Comparison of ENCODE assay signal across 11 mouse cellular contexts in genomic region chr2:22670415-22670814, GRCm38 (mm10). TPM values are rescaled to one million over a fixed set of nuclear protein-coding genes. Genes with fewer than 3 reads are reported as not detected.
DNase-seq lines count a peak whose midpoint lies in the region; ATAC-seq lines count a peak whose summit lies in the region.
"Had no signal": no experiment of that assay in that cellular context is flagged by ENCODE, and none has a peak within 500 bp of the region (broad histone marks: within the 10 kb centered on the region; RNA-seq: fewer than 3 reads in every experiment).

No protein-coding gene starts in this region.

- H3K36me3 ChIP-seq in hindbrain, embryonic 15.5 days: peaks cover 10% of the 10 kb centered on the region; the same call in 1 of the 2 replicates
- peaks cover 3% of the 10 kb centered on the region; the same call in 1 of the 2 replicates for H3K36me3 ChIP-seq in hindbrain, embryonic 12.5 days

- no peak overlapping the region for H3K4me3 ChIP-seq in hindbrain, embryonic 15.5 days
- no peak overlapping the region for H3K4me3 ChIP-seq in hindbrain, embryonic 12.5 days
- H3K4me3 ChIP-seq: heart, adult 2 months had no signal

- no peak overlapping the region for H3K27ac ChIP-seq in hindbrain, embryonic 15.5 days (replicated peaks)
- H3K27ac ChIP-seq in hindbrain, embryonic 12.5 days: no peak overlapping the region
- H3K27ac ChIP-seq: heart, adult 2 months had no signal

- H3K4me2 ChIP-seq in hindbrain, embryonic 15.5 days: no peak overlapping the region
- H3K4me2 ChIP-seq in hindbrain, embryonic 12.5 days (replicated peaks): no peak overlapping the region

- ATAC-seq in hindbrain, embryonic 15.5 days (ENCODE audit: low FRiP score, low read depth): peak; percentile 61; the same call in 1 of the 2 replicates
- ATAC-seq in hindbrain, embryonic 12.5 days (ENCODE audit: low FRiP score): no peak
- peak; percentile 82; the same call in 1 of the 2 replicates for ATAC-seq in cerebellum, adult (ENCODE audit: insufficient number of reproducible peaks, low FRiP score, low TSS enrichment)
- ATAC-seq: intestine, embryonic 16.5 days had no signal

- H3K9ac ChIP-seq in hindbrain, embryonic 15.5 days: no peak overlapping the region
- H3K9ac ChIP-seq in hindbrain, embryonic 12.5 days: no peak overlapping the region

- 69% methylated on average over 2 of the region's 2 CpGs for WGBS in hindbrain, embryonic 15.5 days
- WGBS in hindbrain, embryonic 12.5 days: 91% methylated on average over 2 of the region's 2 CpGs

- DNase-seq in Muller cell, postnatal 12 days (ENCODE audit: inconsistent ontology term): peak; percentile 40
- peak; percentile 53 to 55 for DNase-seq in cerebellum, postnatal 36 days
- no peak for DNase-seq in urinary bladder, adult 2 months (ENCODE audit: low spot score)
- DNase-seq in ovary, postnatal 14 days (ENCODE audit: low spot score): no peak
- DNase-seq: kidney, postnatal 10 days; lung, adult 18-20 months had no signal

- no peaks in the 10 kb centered on the region; the same call in 1 of the 2 replicates for H3K4me1 ChIP-seq in hindbrain, embryonic 15.5 days (replicated peaks)
- H3K4me1 ChIP-seq in hindbrain, embryonic 12.5 days: no peaks in the 10 kb centered on the region

- H3K27me3 ChIP-seq in hindbrain, embryonic 15.5 days: no peaks in the 10 kb centered on the region
- H3K27me3 ChIP-seq in hindbrain, embryonic 12.5 days: no peaks in the 10 kb centered on the region

- no peaks in the 10 kb centered on the region for H3K9me3 ChIP-seq in hindbrain, embryonic 15.5 days
- no peaks in the 10 kb centered on the region for H3K9me3 ChIP-seq in hindbrain, embryonic 12.5 days (replicated peaks)

RNA-seq across cellular contexts. Expression of gene Gad2, which starts 48.4 kb away (rescaled TPM):
- polyA plus RNA-seq in hindbrain, embryonic 15.5 days (2015; fragmentation: Nextera tagmentation; extraction: Ambion mirVana): 40.7 and 41.7 TPM in 2 replicates
- polyA plus RNA-seq in hindbrain, embryonic 12.5 days (2016; fragmentation: Nextera tagmentation; extraction: Ambion mirVana): 50.7 and 58.5 TPM in 2 replicates
- not detected in 2 replicates for polyA plus RNA-seq in urinary bladder, adult 2 months (2012; rRNA removed)
- polyA plus RNA-seq: heart, adult 2 months; intestine, embryonic 16.5 days had no signal

Comparison
In these comparisons a context has a peak if more than half of its experiments do, and no peak if none do; other contexts are left out.
1. DNase-seq: peak in Muller cell, postnatal 12 days (single experiment) and cerebellum, postnatal 36 days (2 of 2); none in urinary bladder, adult 2 months (single experiment) and ovary, postnatal 14 days (single experiment).
2. RNA of gene Gad2, which starts 48.4 kb away (polyA plus RNA-seq): 50.7 to 58.5 TPM in hindbrain, embryonic 12.5 days and 40.7 to 41.7 TPM in hindbrain, embryonic 15.5 days; not detected in urinary bladder, adult 2 months; every median in the first group is over 10 times any median in the second.